Mouse (Mus musculus) liver, embryonic 14.5 days (tissue): Measurements from ENCODE around the gene Aldh3b2.
A peak's percentile ranks its signal among the peaks of the same experiment; 100 is the strongest.

Source experiments
- CTCF ChIP-seq: IDR thresholded peaks from 2 replicates; pipeline ENCODE4 v1.5.1; 2016; ENCODE audit warnings: antibody characterized with exemption, low read depth, control low read depth
- EP300 ChIP-seq: IDR thresholded peaks from 2 replicates; pipeline ENCODE4 v1.6.1; 2016; ENCODE audit warnings: antibody characterized with exemption, low read depth

DNA sequence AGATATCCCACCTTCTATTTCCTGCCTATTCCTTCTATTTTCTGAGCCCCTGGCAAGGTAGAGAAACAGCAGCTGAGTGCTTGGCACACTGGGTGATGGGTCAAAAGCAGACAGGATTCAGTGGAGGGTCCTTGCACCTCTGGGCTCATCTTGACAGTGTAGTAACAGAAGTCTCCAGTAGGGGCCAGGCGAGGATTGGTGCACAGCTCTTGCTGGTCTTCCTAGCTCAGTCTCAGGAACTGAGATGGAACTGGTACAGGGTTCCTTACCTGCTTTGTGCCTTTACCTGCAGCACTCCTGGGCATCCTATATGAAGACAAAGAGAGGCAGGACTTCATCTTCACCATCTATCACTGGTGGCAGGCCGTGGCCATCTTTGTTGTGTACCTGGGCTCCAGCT is 25.4 kb upstream of the Aldh3b2 start:
- peak; percentile 94 for TF ChIP-seq CTCF
- TF ChIP-seq EP300: no peak
